Mouse (Mus musculus) kidney, adult 8-10 months (tissue): Measurements from ENCODE around the gene Ankrd52.

Experiments
- DNase-seq, 2 experiments: peaks; one replicate each; pipeline ENCODE4 v3.0.0; 2022

Ankrd52 gene

GRCm38 (mm10) chr10:128403931-128404330, 27.0 kb downstream of the Ankrd52 start:
- no peak for DNase-seq

GRCm38 (mm10) chr10:128408591-128409535, 31.9 kb downstream of the Ankrd52 start:
- peak; percentile 27 to 29 for DNase-seq

DNA sequence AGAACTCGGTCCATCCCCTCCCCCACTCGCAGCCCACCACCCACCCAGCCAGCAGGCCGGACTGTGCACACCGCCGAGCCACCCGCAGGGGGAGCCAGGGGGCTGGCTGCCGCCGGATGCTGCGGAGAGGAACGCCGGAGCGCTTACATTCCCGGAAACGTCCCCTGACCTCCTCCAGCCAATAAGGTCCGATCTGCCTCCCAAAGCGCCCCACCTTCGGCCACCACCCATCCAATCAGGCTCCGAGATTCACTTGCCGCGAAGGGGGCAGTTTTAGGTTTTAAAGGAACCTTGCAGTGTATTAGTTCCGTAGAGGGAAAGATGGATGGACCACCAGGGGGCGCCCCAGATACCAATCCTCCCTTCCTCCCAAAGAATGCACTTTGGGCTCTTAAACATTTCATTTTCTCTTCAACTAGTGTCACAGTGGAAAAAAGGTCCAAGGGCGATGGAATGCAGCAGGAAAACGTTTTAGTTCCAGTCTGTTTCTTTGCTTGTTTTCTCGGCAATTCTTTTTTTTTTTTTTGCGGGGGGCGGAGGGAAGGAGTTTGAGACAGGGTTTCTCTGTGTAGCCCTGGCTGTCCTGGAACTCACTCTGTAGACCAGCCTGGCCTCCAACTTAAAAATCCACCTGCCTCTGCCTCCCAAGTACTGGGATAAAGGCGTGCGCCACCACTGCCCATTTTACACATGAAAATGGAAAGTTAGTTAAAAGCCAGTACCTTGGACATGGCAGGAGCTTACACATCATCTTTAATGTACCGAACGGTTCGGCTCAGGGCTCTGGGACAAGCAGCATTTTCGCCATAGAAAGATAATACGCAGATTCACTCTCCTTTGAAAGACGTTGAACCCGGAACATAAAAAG, 33.0 kb downstream of the Ankrd52 start:
- DNase-seq = peak; percentile 99

- no peak for DNase-seq
Observed at GRCm38 (mm10) chr10:128410560-128410845, 33.6 kb downstream of the Ankrd52 start.

DNA sequence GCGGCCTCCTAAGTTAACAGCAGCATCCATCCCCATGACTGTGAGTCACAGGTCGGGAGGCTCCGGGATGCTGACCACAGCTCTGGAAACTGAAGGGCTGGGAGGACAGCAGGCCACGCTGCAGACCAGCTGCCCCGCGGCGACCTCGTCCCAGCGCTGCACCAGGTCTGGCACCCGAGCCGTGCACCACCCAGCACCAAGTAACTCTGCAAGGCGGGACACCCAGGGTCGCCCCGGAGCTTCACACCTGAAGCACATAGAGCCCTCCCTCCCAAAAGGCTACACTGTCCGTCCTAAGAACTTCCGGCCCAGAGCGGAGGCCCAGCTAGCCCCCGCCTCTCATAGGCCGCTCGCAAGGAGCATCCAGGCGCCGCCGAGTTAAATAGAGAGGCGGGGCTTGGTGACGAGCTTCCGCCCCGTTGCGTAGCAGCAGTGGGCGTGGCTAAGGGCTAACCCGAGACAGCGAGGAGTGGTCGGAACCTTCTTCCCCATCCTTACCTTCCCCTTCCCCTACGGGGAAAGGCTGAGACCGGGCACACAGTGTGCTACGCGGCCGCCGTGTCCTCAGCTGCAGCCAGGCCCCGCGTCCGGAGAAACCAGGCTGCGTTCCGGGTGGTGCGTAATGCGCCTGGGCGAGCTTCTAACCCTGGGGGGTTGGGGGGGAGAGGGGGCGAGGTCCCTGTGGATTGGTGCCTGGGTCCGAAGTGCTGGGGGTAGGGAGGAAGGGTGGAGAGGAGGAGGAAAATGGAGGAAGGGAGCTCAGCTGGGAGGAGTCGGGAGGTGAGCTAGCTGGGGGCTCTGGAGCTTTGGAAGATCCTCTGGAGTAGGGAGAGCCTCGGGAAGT, 34.5 kb downstream of the Ankrd52 start, which contains the start of the genes Nabp2 and Rnf41:
Gene Nabp2 (minus strand): TSS at position 282 of the 844 bp plus-strand sequence.
Gene Rnf41 (plus strand): TSS at position 447 of the 844 bp plus-strand sequence.
- DNase-seq = peak; percentile 96 to 97

DNA sequence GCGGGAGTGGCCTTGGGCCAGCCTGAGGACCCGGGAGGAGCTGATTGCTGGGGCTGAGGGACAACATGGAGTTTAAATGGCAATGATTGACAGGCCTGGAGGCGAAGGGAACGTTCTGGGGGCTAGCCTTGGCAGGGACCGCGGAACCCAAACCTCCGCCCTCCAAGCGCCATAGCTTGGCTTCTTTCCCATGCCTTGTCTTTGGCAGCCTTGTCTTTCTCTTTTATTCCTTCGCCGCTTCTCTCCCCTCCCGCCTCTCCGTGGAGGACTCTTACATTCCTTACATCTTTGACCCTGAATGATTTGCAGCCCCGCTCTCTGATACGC, 35.1 kb downstream of the Ankrd52 start:
- peak; percentile 44 to 47 for DNase-seq

DNA sequence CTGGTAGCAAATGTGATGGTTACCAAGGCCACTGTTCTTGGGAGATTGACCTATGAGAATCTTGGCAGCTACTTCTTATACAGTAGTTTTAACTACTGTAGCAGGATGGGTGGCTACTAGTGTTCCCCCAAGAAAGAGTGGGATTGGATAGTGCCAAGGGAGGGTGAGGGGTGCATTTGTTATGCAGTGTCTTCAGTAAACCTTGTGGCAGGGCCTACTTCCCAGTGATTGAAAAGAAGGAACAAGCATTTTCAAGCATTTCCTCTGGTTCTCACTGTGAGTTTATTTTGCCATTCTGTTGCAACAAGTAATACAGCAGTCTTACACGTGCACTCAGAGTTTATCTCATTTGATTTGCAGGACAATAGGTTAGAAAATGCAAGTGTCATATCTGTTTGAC, 35.6 kb downstream of the Ankrd52 start:
- DNase-seq = no peak

DNA sequence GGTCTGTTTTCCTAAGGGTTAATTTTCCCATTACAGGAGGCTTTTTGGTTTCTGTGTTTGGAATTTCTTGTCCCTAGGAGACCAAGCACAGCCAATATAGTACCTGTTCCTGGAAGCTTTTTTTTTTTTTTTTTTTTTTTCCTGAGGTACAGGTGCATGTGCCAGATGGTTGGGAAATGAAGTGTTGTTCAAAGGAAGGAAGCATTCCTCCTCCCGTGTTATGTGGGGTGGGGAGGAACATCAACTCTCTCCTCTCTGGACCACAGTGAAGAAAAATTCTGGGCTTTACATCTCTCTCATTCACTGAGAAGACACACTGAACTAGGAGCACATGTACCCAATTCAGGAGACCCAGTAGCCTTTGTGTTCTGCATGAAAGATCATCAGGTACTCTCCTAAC, 36.2 kb downstream of the Ankrd52 start:
- DNase-seq = no peak

DNA sequence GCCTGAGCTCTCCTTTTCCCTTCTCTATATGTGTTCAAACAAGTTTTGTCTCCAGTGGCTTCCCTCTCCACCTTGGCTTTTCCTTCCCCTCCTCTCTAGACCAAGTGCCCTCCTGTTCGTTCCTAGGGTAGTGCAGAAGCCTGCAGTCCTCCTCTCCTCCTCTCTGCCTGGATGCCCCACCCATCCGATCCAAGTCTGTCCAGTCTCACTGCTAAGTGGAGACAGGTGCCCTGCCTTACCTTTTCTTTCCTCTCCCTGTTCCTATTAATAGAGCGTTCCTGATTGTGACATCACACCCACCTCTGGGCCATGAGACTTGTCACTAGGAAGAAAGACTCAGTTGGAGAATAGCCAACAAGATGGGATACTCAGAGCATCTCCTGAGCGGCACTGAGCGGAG, 37.9 kb downstream of the Ankrd52 start:
- DNase-seq = no peak

- no peak for DNase-seq
Observed at GRCm38 (mm10) chr10:128422426-128422825, 45.5 kb downstream of the Ankrd52 start.

- DNase-seq = no peak
Observed at GRCm38 (mm10) chr10:128424604-128425003, 47.7 kb downstream of the Ankrd52 start.

GRCm38 (mm10) chr10:128425260-128425659, 48.3 kb downstream of the Ankrd52 start:
- no peak for DNase-seq

DNA sequence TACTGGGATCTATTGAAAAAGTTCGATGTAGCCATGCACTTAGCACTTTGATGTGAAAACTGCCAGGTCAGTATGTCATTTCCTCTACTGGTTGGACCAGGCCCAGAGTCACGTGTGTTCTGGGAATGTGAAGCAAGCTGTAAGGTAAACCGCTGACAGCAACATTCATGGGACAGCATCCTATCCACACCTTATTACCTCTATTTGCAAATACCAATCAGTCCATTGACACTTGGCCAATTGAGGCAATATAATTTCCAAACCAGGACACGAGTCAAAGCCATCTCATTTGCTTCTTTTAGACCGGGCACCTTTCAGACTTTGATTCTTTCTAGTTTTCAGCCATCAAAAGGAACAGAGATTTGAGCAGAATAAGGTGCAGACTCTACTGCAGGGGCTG, 52.1 kb downstream of the Ankrd52 start:
- DNase-seq = no peak

DNA sequence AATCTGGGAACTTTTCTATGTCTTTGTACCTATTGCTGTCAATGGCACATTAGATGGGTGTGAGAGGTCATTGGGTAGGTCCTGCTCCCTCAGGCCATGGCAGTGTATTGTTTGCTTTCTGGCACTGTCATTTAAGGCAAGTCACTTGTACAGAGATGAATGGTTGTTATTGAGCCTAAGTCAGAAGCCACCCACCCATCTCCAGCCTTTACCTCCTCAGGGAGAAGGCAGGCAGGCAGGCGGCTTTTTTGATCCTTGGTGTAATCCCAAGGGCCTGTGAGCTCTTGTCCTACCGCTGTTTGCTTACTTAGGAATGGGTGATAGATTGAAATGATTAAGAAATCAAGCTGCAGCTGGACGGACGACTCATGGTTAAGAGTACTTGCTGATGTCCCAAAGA, 52.5 kb downstream of the Ankrd52 start:
- DNase-seq = no peak

- DNase-seq = no peak
Observed at GRCm38 (mm10) chr10:128433417-128433816, 56.5 kb downstream of the Ankrd52 start.

DNA sequence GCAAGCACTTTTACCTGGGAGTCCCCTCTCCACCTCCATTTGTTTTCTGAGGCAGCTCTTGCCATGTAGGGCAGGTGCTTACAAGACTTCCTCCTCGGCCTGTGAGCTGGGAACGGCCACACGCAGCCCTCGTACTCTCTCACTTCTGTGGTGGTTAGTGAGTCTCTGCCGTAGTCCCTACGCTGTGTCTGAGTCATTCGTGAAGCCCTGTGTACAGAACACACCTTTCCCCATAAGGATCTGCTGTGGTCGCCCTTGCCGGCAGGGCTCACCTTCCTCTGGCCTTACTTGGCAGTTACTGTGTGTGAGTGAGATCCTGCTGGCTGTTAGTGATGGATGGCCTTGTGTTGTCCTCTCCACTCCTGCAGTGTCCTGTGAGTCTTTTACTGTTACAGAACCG, 57.8 kb downstream of the Ankrd52 start:
- no peak for DNase-seq

DNA sequence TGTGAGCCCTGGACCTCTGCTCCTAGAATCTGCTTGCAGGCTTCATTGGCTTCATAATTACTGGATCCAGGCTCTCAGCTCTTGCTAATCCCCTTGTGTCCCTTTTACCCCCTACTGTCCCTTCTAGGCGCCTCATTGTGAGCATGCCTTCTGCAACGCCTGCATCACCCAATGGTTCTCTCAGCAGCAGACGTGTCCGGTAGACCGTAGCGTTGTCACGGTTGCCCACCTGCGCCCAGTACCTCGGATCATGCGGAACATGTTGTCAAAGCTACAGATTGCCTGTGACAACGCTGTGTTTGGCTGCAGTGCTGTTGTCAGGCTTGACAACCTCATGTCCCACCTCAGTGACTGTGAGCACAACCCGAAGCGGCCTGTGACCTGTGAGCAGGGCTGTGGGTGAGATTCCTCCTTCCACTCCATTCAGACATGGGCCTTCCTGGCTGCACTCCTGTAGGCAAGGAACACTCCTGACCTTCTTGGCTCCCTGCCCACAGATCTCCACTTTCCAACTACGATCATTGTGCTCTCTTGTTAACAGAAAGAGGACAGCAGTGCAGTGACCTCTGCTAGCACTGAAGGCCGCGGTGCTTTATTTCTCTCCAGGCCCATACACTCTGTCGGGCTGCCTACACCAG, 58.4 kb downstream of the Ankrd52 start:
- DNase-seq = peak; percentile 90

- DNase-seq = no peak
Observed at GRCm38 (mm10) chr10:128435873-128436272, 59.0 kb downstream of the Ankrd52 start.

DNA sequence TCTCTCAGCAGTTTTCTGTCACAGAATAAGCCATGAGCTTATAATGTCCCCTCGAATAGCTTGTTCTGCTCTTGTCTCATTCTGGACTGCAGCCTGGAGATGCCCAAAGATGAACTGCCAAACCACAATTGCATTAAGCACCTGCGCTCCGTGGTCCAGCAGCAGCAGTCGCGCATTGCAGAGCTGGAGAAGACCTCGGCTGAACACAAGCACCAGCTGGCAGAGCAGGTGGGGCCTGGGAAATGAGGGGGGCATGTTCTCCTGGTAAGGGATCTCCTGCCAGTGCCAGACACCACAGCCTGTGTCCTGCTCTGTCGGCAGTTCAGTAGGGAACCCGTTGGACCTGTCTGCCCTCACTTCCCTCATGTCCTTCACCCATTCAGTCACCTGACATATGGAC, 59.5 kb downstream of the Ankrd52 start:
- no peak for DNase-seq

DNA sequence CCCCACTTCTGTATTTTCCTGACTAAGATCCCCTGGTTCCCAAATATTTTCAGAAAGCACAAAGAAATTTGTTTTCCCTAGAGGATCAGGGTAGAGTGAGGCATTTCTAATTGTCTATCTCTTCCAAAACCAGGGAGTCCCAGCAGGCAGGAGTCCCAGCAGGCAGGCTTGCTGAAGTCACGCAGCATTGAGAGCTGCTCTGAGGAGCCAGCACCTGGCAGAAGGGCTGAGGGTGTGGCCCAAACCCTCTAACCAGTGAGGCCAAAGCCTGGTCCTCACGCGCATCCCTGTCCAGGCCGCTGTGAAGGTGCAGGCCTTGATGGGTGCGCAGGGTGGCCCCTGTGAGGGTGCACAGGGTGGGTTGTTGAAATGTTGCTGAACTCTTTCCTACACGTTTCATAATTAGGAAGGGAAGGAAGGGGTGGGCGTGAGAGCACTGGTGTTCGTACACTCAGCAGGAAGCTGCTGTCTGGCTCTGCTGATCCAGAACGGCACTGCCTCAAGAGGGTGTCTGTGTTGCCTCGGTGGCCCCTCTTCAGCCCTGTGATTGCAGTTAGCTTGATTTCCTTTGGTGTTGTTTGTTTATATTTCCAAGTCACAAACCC, 61.9 kb downstream of the Ankrd52 start:
- DNase-seq = no peak

GRCm38 (mm10) chr10:128440407-128440806, 63.5 kb downstream of the Ankrd52 start:
- DNase-seq = peak in 1 of 2 experiments; percentile 42
